Mouse (Mus musculus): ENCODE measurements at regions not wholly inside any gene's neighbourhood (a gene's known extent, or its start where the extent isn't known, plus 50 kb on each side); places are given as distances from the start of the nearest gene placed in this dataset.

- Histone ChIP-seq H3K9me3 (ENCODE audit: low read length) (no peaks in the 10 kb centered on the region), H3K4me1 (ENCODE audit: insufficient read depth) (no peaks in the 10 kb centered on the region), H3K36me3 (replicated peaks; ENCODE audit: insufficient read depth, low read length) (no peaks in the 10 kb centered on the region), H3K4me2 (ENCODE audit: low read depth, low read length) (no peak overlapping the region), H3K27ac (ENCODE audit: low read depth) (no peak overlapping the region), H3K4me3 (ENCODE audit: low read depth, low read length) (no peak overlapping the region), H3K27me3 (ENCODE audit: insufficient read depth, low read length) (no peaks in the 10 kb centered on the region), H3K9ac (replicated peaks) (no peak overlapping the region)
- ATAC-seq (no peak), DNase-seq (no peak)
- no peak for TF ChIP-seq CTCF (IDR thresholded peaks at IDR 0.05; ENCODE audit: low read depth)
- peak; percentile 28; the same call in 1 of the 2 replicates for TF ChIP-seq EP300 (IDR thresholded peaks at IDR 0.05; ENCODE audit: low read depth)
Measured at GRCm38 (mm10) chr13:89421833-89422232, 117.8 kb upstream of the Hapln1 start.

GRCm38 (mm10) chr13:89423491-89423890 is 116.1 kb upstream of the Hapln1 start:
- H3K4me3 ChIP-seq (ENCODE audit: low read depth, low read length), result no peak overlapping the region
- no peaks in the 10 kb centered on the region for H3K4me1 ChIP-seq (ENCODE audit: insufficient read depth)
- TF ChIP-seq CTCF (IDR thresholded peaks at IDR 0.05; ENCODE audit: low read depth) (no peak), EP300 (IDR thresholded peaks at IDR 0.05; ENCODE audit: low read depth) (no peak)
- no peaks in the 10 kb centered on the region for H3K36me3 ChIP-seq (replicated peaks; ENCODE audit: insufficient read depth, low read length)
- ATAC-seq (no peak), DNase-seq (no peak)
- H3K4me2 ChIP-seq (ENCODE audit: low read depth, low read length), result no peak overlapping the region
- H3K9ac ChIP-seq (replicated peaks), result no peak overlapping the region
- H3K9me3 ChIP-seq (ENCODE audit: low read length), result no peaks in the 10 kb centered on the region
- H3K27ac ChIP-seq (ENCODE audit: low read depth), result no peak overlapping the region
- no peaks in the 10 kb centered on the region for H3K27me3 ChIP-seq (ENCODE audit: insufficient read depth, low read length)

- Histone ChIP-seq H3K4me2 (ENCODE audit: low read depth, low read length) (no peak overlapping the region), H3K27ac (ENCODE audit: low read depth) (no peak overlapping the region), H3K36me3 (replicated peaks; ENCODE audit: insufficient read depth, low read length) (no peaks in the 10 kb centered on the region), H3K4me3 (ENCODE audit: low read depth, low read length) (no peak overlapping the region), H3K9me3 (ENCODE audit: low read length) (no peaks in the 10 kb centered on the region), H3K9ac (replicated peaks) (no peak overlapping the region), H3K4me1 (ENCODE audit: insufficient read depth) (no peaks in the 10 kb centered on the region), H3K27me3 (ENCODE audit: insufficient read depth, low read length) (no peaks in the 10 kb centered on the region)
- WGBS (ENCODE audit: insufficient replicate concordance), result 59% methylated on average over 12 of the region's 12 CpGs
- ATAC-seq (no peak), DNase-seq (no peak)
- TF ChIP-seq CTCF (IDR thresholded peaks at IDR 0.05; ENCODE audit: low read depth), result no peak
- TF ChIP-seq EP300 (IDR thresholded peaks at IDR 0.05; ENCODE audit: low read depth), result no peak
Measured at GRCm38 (mm10) chr13:89428272-89429071, 111.1 kb upstream of the Hapln1 start.

- no peak overlapping the region for H3K27ac ChIP-seq (ENCODE audit: low read depth)
- no peak overlapping the region for H3K4me3 ChIP-seq (ENCODE audit: low read depth, low read length)
- WGBS (ENCODE audit: insufficient replicate concordance), result 77% methylated on average over 1 of the region's 1 CpGs
- H3K4me2 ChIP-seq (ENCODE audit: low read depth, low read length), result no peak overlapping the region
- no peak overlapping the region for H3K9ac ChIP-seq (replicated peaks)
- TF ChIP-seq EP300 (IDR thresholded peaks at IDR 0.05; ENCODE audit: low read depth) (no peak), CTCF (IDR thresholded peaks at IDR 0.05; ENCODE audit: low read depth) (no peak)
- no peaks in the 10 kb centered on the region for H3K27me3 ChIP-seq (ENCODE audit: insufficient read depth, low read length)
- no peaks in the 10 kb centered on the region for H3K4me1 ChIP-seq (ENCODE audit: insufficient read depth)
- no peaks in the 10 kb centered on the region for H3K9me3 ChIP-seq (ENCODE audit: low read length)
- DNase-seq (no peak), ATAC-seq (no peak)
- no peaks in the 10 kb centered on the region for H3K36me3 ChIP-seq (replicated peaks; ENCODE audit: insufficient read depth, low read length)
Measured at GRCm38 (mm10) chr13:89444847-89445246, 94.7 kb upstream of the Hapln1 start.

GRCm38 (mm10) chr13:89453819-89454218 is 85.8 kb upstream of the Hapln1 start:
- ATAC-seq (no peak), DNase-seq (no peak)
- no peak overlapping the region for H3K9ac ChIP-seq (replicated peaks)
- WGBS (ENCODE audit: insufficient replicate concordance), result 72% methylated on average over 1 of the region's 1 CpGs
- no peaks in the 10 kb centered on the region for H3K9me3 ChIP-seq (ENCODE audit: low read length)
- no peak overlapping the region for H3K27ac ChIP-seq (ENCODE audit: low read depth)
- no peak overlapping the region for H3K4me2 ChIP-seq (ENCODE audit: low read depth, low read length)
- TF ChIP-seq EP300 (IDR thresholded peaks at IDR 0.05; ENCODE audit: low read depth) (no peak), CTCF (IDR thresholded peaks at IDR 0.05; ENCODE audit: low read depth) (no peak)
- H3K4me1 ChIP-seq (ENCODE audit: insufficient read depth), result no peaks in the 10 kb centered on the region
- no peaks in the 10 kb centered on the region for H3K27me3 ChIP-seq (ENCODE audit: insufficient read depth, low read length)
- no peak overlapping the region for H3K4me3 ChIP-seq (ENCODE audit: low read depth, low read length)
- no peaks in the 10 kb centered on the region for H3K36me3 ChIP-seq (replicated peaks; ENCODE audit: insufficient read depth, low read length)

- WGBS (ENCODE audit: insufficient replicate concordance), result 58% methylated on average over 2 of the region's 2 CpGs
- H3K4me1 ChIP-seq (ENCODE audit: insufficient read depth), result no peaks in the 10 kb centered on the region
- H3K27me3 ChIP-seq (ENCODE audit: insufficient read depth, low read length), result no peaks in the 10 kb centered on the region
- DNase-seq (no peak), ATAC-seq (no peak)
- no peaks in the 10 kb centered on the region for H3K9me3 ChIP-seq (ENCODE audit: low read length)
- no peak for TF ChIP-seq CTCF (IDR thresholded peaks at IDR 0.05; ENCODE audit: low read depth)
- H3K36me3 ChIP-seq (replicated peaks; ENCODE audit: insufficient read depth, low read length), result no peaks in the 10 kb centered on the region
- H3K4me3 ChIP-seq (ENCODE audit: low read depth, low read length), result no peak overlapping the region
- no peak overlapping the region for H3K9ac ChIP-seq (replicated peaks)
- no peak overlapping the region for H3K4me2 ChIP-seq (ENCODE audit: low read depth, low read length)
- H3K27ac ChIP-seq (ENCODE audit: low read depth), result no peak overlapping the region
Measured at GRCm38 (mm10) chr13:89454249-89455018, 85.2 kb upstream of the Hapln1 start.
